Mouse (Mus musculus) ES-Bruce4 (cell line): ENCODE measurements around the gene Gm3448.

ENCODE experiments used
- CTCF ChIP-seq: IDR thresholded peaks from one replicate; pipeline ENCODE4 v1.8.1; 2011; ENCODE audit warnings: low read depth, low read length
- EP300 ChIP-seq: IDR thresholded peaks from 2 replicates; pipeline ENCODE4 v1.6.1; 2011; ENCODE audit warnings: low read depth, low read length; ENCODE audit not compliant: insufficient read depth
- POLR2A ChIP-seq: IDR thresholded peaks from one replicate; pipeline ENCODE4 v1.8.1; 2011; ENCODE audit warnings: low read length; ENCODE audit not compliant: insufficient read depth

GRCm38 (mm10) chr17:15066911-15067310 lies 25.6 kb upstream of the Gm3448 start:
- TF ChIP-seq CTCF (no peak), POLR2A (no peak), EP300 (no peak)
